Mouse (Mus musculus): ENCODE data around the gene Diaph3. TPM values are rescaled to one million over a fixed set of nuclear protein-coding genes. Genes with fewer than 3 reads are reported as not detected.

Diaph3 gene
- total and polyA plus RNA-seq, 2 experiments from 2014 or later = 3.8 to 6.5 TPM

DNA sequence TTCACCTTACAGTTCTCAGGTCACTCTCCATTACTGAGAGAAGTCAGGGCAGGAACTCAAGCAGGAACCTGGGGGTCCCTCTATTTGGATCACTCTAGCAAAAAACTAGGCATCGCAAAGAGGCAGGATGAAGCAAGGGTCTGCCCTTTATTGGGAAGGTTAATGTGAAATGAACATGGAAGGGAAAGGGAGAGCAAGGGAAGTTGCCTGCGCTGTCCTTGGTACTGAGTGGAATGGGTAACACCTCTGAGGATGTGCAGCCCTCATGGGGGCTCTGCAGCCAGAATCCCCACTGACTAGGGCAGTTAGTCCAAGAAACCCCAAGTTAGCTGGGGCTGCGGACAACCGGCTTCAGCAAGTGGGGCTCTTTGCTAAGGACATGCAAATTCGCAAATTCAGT is 507.2 kb downstream of the Diaph3 start:
- no peak for ATAC-seq (ENCODE audit: insufficient read depth, low read depth)
- Histone ChIP-seq H3K4me3 (ENCODE audit: low read depth, low read length) (no peak overlapping the region), H3K9me3 (replicated peaks; ENCODE audit: control insufficient read depth, low read length) (no peaks in the 10 kb centered on the region), H3K4me2 (ENCODE audit: low read depth, low read length) (no peak overlapping the region), H3K27me3 (ENCODE audit: control insufficient read depth, insufficient read depth, low read length) (no peaks in the 10 kb centered on the region), H3K4me1 (ENCODE audit: control insufficient read depth, insufficient read depth) (no peaks in the 10 kb centered on the region), H3K36me3 (replicated peaks; ENCODE audit: control insufficient read depth, insufficient read depth, low read length) (no peaks in the 10 kb centered on the region), H3K27ac (ENCODE audit: low read depth) (no peak overlapping the region), H3K9ac (replicated peaks; ENCODE audit: low read depth, low read length) (no peak overlapping the region)
- no peak for DNase-seq (ENCODE audit: low spot score)
- TF ChIP-seq CTCF (IDR thresholded peaks at IDR 0.05; ENCODE audit: low read depth) = no peak
- WGBS = 64% methylated on average over 5 of the region's 5 CpGs

DNA sequence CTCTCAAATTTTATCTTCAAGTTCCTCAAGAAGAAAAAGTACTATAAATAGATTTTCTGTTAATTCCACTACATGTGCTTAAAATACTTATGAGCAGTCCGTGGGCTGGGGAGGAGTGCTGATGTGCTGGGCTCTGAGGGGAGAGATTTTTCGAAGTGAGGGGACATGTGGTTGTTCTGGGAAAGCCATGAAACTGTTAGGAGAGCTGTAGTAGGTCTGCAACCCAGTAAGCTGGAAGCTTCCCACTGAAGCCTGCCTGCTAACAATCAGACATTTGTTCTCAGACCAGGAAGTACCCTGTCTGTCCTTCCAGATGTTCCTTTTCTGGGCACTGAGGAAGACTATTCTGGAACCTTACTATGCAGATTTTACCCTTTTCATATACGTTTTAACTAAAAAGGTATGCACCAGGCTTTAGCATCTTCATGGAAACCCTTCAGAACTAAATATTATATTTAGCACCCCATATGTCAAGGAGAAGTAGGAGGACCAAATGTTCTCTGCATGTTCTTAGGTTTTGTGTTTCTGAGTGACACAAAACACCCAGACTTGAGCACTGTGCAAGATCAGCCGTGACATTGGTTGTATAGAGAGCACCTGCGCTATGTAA is 516.1 kb downstream of the Diaph3 start:
- ATAC-seq (ENCODE audit: insufficient read depth, low read depth) = no peak

DNA sequence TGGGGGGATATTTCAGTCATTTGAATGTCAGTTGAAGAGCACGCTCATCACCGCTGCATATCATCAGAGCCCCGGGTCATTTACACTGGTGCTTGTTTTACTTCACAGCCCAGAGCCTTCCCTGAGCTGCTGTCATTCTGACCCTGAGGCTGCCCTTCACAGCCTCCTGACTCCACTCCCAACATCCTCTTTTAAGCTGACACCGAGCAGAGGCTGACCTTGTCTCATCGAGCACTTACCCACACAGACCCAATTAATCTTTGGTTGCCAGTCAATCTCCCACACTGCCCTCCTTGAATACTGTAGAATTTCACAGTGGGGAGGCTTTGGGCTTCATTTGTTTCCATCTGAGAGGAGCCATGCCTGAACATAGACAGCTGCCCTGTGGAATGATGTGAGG is 521.4 kb downstream of the Diaph3 start:
- 46% methylated on average over 5 of the region's 5 CpGs for WGBS
- no peak overlapping the region for H3K9ac ChIP-seq (replicated peaks; ENCODE audit: low read depth, low read length)
- ATAC-seq (ENCODE audit: insufficient read depth, low read depth) = no peak
- H3K27me3 ChIP-seq (ENCODE audit: control insufficient read depth, insufficient read depth, low read length) = no peaks in the 10 kb centered on the region
- TF ChIP-seq CTCF (IDR thresholded peaks at IDR 0.05; ENCODE audit: low read depth) = no peak
- no peak for TF ChIP-seq EP300 (IDR thresholded peaks at IDR 0.05; ENCODE audit: low read depth)
- DNase-seq (ENCODE audit: low spot score) = no peak
- no peak overlapping the region for H3K27ac ChIP-seq (ENCODE audit: low read depth)
- no peaks in the 10 kb centered on the region for H3K4me1 ChIP-seq (ENCODE audit: control insufficient read depth, insufficient read depth)
- H3K36me3 ChIP-seq (replicated peaks; ENCODE audit: control insufficient read depth, insufficient read depth, low read length) = no peaks in the 10 kb centered on the region
- no peaks in the 10 kb centered on the region for H3K9me3 ChIP-seq (replicated peaks; ENCODE audit: control insufficient read depth, low read length)
- H3K4me2 ChIP-seq (ENCODE audit: low read depth, low read length) = no peak overlapping the region
- no peak overlapping the region for H3K4me3 ChIP-seq (ENCODE audit: low read depth, low read length)

More for the DNA sequence above, 516.1 kb downstream of the Diaph3 start:
- TF ChIP-seq EP300 (IDR thresholded peaks at IDR 0.05; ENCODE audit: low read depth) = no peak
- TF ChIP-seq CTCF (IDR thresholded peaks at IDR 0.05; ENCODE audit: low read depth) = no peak
- Histone ChIP-seq H3K36me3 (replicated peaks; ENCODE audit: control insufficient read depth, insufficient read depth, low read length) (no peaks in the 10 kb centered on the region), H3K4me3 (ENCODE audit: low read depth, low read length) (no peak overlapping the region), H3K27ac (ENCODE audit: low read depth) (no peak overlapping the region), H3K4me2 (ENCODE audit: low read depth, low read length) (no peak overlapping the region), H3K9me3 (replicated peaks; ENCODE audit: control insufficient read depth, low read length) (no peaks in the 10 kb centered on the region), H3K9ac (replicated peaks; ENCODE audit: low read depth, low read length) (no peak overlapping the region), H3K27me3 (ENCODE audit: control insufficient read depth, insufficient read depth, low read length) (no peaks in the 10 kb centered on the region), H3K4me1 (ENCODE audit: control insufficient read depth, insufficient read depth) (no peaks in the 10 kb centered on the region)
- DNase-seq (ENCODE audit: low spot score) = no peak
- 69% methylated on average over 5 of the region's 5 CpGs for WGBS

Small RNA genes lying within 50 kb of the gene (microRNA-seq; reads per million reads assigned to microRNA genes)
- gene Gm23438 = not detected

Measured in heart, postnatal 0 days (tissue).